Mouse (Mus musculus): ENCODE results near the gene Exoc7.

DNA sequence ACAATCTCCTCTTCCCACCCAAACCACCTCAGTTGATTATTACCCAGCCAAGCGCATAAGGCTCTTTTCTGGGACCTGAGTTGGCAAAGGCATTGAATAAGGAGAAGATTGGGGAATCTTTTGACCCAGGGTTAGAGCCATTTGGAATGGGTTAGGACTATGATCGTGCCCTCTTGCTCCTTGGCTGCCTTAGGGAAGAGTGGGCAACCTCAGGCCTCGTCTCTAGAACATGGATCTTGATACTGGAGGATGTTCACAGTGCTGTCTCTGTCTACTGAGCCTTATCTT, 25.9 kb upstream of the Exoc7 start:
- TF ChIP-seq EP300 (optimal IDR thresholded peaks at IDR 0.05) (no peak), CTCF (IDR thresholded peaks at IDR 0.05; ENCODE audit: low read depth) (no peak)

All from stomach, postnatal 0 days (tissue).